Mouse (Mus musculus): ENCODE measurements at regions not wholly inside any gene's neighbourhood (a gene's known extent, or its start where the extent isn't known, plus 50 kb on each side); places are given as distances from the start of the nearest gene placed in this dataset.
A peak's percentile ranks its signal among the peaks of the same experiment; 100 is the strongest.

DNA sequence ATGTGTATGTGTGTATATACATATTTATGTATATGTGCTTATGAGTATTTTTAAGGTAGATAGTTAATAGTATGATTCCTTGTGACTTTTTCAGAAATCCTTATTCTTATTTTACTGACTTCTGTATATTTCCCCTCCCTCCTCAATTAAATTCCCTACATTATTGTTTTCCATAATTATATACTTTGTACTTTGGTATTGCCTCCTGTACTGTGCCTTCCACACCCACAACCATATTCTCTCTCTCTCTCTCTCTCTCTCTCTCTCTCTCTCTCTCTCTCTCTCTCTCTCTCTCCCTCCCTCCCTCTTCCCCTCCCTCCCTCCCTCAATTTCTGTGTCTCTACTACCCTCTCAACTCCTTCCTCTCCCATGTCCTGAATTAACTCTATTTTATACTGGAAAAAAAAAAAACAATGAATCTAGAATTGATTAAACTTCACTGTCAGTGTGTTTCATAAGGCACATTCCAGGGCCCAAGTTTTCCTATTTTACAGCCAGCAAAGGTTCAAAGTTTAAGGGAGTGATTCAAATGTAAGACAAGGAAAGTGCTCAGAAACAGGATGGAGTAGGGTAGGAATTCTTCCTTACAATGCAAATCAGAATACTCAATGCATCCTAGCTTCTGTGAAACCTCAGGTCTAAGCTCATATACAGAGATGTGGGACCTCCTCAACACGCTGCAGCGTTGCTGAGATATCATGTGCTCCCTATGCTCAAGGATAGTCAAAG is 911.9 kb downstream of the Speer2 start:
- DNase-seq (ENCODE audit: low read depth): no peak
- no peak for TF ChIP-seq CTCF (IDR thresholded peaks at IDR 0.05; ENCODE audit: borderline replicate concordance, extremely low read depth, insufficient read depth, insufficient read length)
- no peak for TF ChIP-seq POLR2A (IDR thresholded peaks at IDR 0.05; ENCODE audit: borderline replicate concordance, extremely low read depth, insufficient read depth, insufficient read length, poor library complexity, severe bottlenecking)

DNA sequence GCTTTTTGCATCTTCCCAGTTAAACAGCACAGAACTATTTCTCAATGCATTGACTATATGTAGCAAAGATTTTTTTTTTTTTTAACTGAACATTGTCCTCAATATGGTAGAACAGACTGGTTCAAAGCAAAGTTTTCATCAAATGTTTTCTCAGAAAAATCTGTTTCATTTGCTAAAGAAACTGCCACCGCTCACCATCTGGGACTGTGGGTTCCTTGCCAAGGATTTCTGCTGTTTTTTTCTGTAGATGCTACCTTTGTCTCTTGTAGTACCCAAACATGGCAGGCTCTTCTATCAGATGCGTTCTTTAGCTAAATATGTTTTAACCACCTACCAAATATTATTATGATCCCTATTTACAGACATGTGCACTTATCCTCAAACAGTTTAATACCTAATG is 952.7 kb downstream of the Speer2 start:
- DNase-seq (ENCODE audit: low read depth): peak; percentile 82

DNA sequence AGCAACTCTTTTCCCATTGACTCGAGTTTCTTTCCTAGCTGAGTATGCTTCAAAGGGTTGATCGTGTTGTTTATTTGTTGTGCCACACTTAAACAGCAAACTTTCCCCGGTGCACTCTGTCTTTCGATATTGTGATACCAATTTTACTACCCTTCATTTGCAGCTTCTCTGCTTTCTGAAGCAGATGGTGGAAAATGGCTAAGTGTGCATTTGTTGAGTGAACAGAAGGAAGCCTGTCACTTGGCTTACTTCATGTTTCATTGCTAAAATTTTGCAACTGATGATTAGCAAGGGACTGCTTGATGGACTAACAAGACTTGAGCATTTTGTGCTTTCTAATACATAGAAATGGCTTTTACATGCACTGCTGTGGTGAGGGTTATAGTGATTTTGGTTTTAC is 965.4 kb downstream of the Speer2 start:
- TF ChIP-seq POLR2A (IDR thresholded peaks at IDR 0.05; ENCODE audit: borderline replicate concordance, extremely low read depth, insufficient read depth, insufficient read length, poor library complexity, severe bottlenecking): no peak
- no peak for TF ChIP-seq CTCF (IDR thresholded peaks at IDR 0.05; ENCODE audit: borderline replicate concordance, extremely low read depth, insufficient read depth, insufficient read length)
- DNase-seq (ENCODE audit: low read depth): peak; percentile 66

More for the DNA sequence above, 952.7 kb downstream of the Speer2 start:
- TF ChIP-seq CTCF (IDR thresholded peaks at IDR 0.05; ENCODE audit: borderline replicate concordance, extremely low read depth, insufficient read depth, insufficient read length): no peak
- no peak for TF ChIP-seq POLR2A (IDR thresholded peaks at IDR 0.05; ENCODE audit: borderline replicate concordance, extremely low read depth, insufficient read depth, insufficient read length, poor library complexity, severe bottlenecking)

DNA sequence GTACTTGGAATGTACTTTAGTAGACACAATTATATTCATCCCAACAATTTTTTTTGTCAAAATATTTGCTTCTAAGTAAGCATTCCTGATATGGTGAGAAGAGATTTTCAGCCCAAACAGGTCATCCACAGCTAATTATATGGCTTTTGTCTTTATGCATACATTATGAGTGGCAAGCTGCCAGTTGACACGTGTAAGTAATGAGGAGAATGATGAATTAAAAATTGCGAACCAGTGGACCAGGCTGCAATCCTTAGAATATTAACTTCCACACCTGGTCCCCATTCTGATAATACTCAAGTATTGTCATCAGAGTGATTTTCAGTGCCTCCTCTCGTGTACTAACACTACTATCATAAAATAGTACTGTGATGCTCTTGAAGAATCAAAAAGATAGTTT is 1014.8 kb downstream of the Speer2 start:
- peak; percentile 64 for DNase-seq (ENCODE audit: low read depth)
- TF ChIP-seq CTCF (IDR thresholded peaks at IDR 0.05; ENCODE audit: borderline replicate concordance, extremely low read depth, insufficient read depth, insufficient read length): no peak
- TF ChIP-seq POLR2A (IDR thresholded peaks at IDR 0.05; ENCODE audit: borderline replicate concordance, extremely low read depth, insufficient read depth, insufficient read length, poor library complexity, severe bottlenecking): no peak

All from brain, embryonic 14.5 days (tissue).